Mouse (Mus musculus) adrenal gland, postnatal 14 days (tissue): ENCODE results near the gene 1600014C23Rik. TPM values are rescaled to one million over a fixed set of nuclear protein-coding genes. Genes with fewer than 3 reads are reported as not detected.

Experiments used
- DNase-seq: peaks from one replicate; pipeline ENCODE4 v3.0.0; 2021; ENCODE audit warnings: mixed read lengths
- total RNA-seq: library from RNA; stranded (reverse); gene quantifications from 2 replicates; pipeline ENCODE4 v1.2.3, GENCODE M21; 2021

Gene 1600014C23Rik
- total RNA-seq, 1 experiment from 2014 or later, result not detected

GRCm38 (mm10) chr17:45689120-45689519 lies 44.5 kb downstream of the 1600014C23Rik start:
- no peak for DNase-seq

DNA sequence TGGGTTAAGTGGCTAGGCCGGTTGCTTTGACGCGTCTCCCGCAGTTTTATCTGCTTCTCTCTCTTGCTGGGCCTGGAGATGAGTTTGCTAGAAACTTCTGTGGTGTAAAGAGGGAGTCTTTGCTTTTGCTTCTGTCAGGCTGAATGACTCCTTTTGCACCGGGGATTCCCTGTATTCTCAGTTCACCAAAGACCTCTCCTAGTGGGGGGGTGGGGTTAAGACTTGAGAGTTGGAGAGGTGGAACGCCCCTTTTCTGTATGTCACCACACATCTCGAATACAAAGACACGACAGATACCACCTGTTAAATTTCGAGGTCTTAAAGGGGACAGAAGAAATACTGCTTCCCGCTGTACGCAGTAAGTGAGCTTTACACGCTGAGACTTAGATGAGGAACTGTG lies 46.9 kb downstream of the 1600014C23Rik start, which contains the start of gene Tmem63b:
TSS of gene Tmem63b (minus strand) at position 190 of the 400 bp plus-strand sequence.
- DNase-seq, result peak; percentile 40

DNA sequence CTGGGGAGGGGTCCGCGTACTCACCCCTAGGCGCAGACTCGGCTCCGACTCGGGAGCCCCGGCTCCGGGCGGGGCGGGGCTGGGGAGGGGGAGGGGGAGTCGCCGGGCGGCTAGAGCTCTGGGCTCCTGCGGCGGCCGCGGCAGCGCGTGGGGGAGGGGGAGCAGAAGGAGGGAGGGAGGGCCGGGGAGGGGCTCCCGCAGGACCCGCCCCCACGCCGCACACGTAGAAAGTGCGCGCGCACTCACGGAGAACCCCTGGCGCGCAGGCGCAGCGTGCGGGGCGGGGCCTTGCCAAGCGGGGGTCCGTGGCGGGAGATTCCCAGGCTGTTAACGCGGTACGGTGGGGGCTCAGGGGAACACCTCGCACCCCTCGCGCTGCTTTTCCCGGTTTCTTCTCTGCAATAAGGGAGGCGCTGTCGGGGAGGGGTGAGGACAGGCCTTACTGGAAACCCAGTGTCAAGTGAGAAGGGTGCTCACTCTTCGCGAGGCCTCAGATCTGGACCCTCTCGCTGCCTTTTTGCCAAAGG lies 47.5 kb downstream of the 1600014C23Rik start, which contains the start of gene Mrpl14:
TSS of gene Mrpl14 (plus strand) at position 230 of the 527 bp plus-strand sequence.
- peak; percentile 97 for DNase-seq

GRCm38 (mm10) chr17:45685171-45686092 lies 48.2 kb downstream of the 1600014C23Rik start:
- DNase-seq, result peak; percentile 71

DNA sequence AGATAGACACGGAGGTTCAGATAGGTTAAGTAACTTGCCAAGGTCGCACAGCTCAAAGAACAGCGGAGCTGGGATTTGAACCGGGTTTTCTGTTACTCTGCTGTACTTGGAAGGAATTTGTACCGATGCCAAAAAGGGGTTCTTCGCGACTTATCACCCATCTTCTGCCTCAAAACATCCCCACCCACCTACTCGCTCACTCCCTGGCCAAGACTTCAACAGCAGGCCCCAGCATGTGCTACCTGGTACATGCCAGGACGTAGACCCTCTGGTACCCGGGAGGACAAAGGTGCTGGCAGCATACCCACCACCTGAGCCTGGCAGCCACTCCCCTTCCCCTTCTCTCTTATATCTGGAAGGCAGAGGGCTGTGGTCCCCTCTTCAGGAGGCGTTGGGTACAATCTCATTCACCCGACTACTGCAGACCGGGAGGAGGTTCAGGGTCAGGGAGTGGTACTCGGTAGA lies 48.9 kb downstream of the 1600014C23Rik start:
- DNase-seq, result no peak

Other genes starting within 250 kb of the 1600014C23Rik start
- gene Aars2, start 227.0 kb downstream of the 1600014C23Rik start, total RNA-seq, result 17.2 and 18.7 TPM in 2 replicates
- not detected in 2 replicates for gene Tcte1, start 210.4 kb downstream of the 1600014C23Rik start, total RNA-seq
- 0.33 and 1.6 TPM in 2 replicates for gene Tmem151b, start 184.2 kb downstream of the 1600014C23Rik start, total RNA-seq
- gene Nfkbie, start 178.1 kb downstream of the 1600014C23Rik start, total RNA-seq, result 3.6 and 8.7 TPM in 2 replicates
- 54.8 and 56.1 TPM in 2 replicates for gene Slc35b2, start 170.0 kb downstream of the 1600014C23Rik start, total RNA-seq
- gene Hsp90ab1, start 160.6 kb downstream of the 1600014C23Rik start, total RNA-seq, result 1,351 and 1,485 TPM in 2 replicates
- gene Slc29a1, start 134.2 kb downstream of the 1600014C23Rik start, total RNA-seq, result 114 and 140 TPM in 2 replicates
- 0.44 TPM in 1 of 2 replicates, not detected in the other for gene Mymx, start 131.7 kb downstream of the 1600014C23Rik start, total RNA-seq
- 0.11 and 0.49 TPM in 2 replicates for gene Capn11, start 74.5 kb downstream of the 1600014C23Rik start, total RNA-seq
- gene Mrpl14, start 47.5 kb downstream of the 1600014C23Rik start, total RNA-seq, result 119 and 122 TPM in 2 replicates
- gene Tmem63b, start 46.9 kb downstream of the 1600014C23Rik start, total RNA-seq, result 45.4 and 48.1 TPM in 2 replicates